Mouse (Mus musculus): ENCODE data around the gene Gm10134. TPM values are rescaled to one million over a fixed set of nuclear protein-coding genes. Genes with fewer than 3 reads are reported as not detected.

The Gm10134 gene
- total RNA-seq, 2 experiments from 2014 or later, result 2.6 to 3.2 TPM

Other genes with a start within 250 kb of the Gm10134 start
- gene Ppp1r26, start 59.3 kb upstream of the Gm10134 start, total RNA-seq (2021), result 1 to 10 TPM; 5.3 to 7.4 TPM
- gene 1700007K13Rik, start 39.8 kb upstream of the Gm10134 start, total RNA-seq (2021), result under 1 TPM; 0.64 to 0.99 TPM
- gene Mrps2, start 38.0 kb upstream of the Gm10134 start, total RNA-seq (2021), result 10 to 100 TPM; 64.6 to 75.6 TPM
- gene Gbgt1, start 9.2 kb upstream of the Gm10134 start, total RNA-seq (2021), result 1 to 10 TPM; 4.3 to 5.4 TPM
- gene Ralgds, start 7.0 kb downstream of the Gm10134 start, total RNA-seq (2021), result 10 to 100 TPM; 31.5 to 47.4 TPM
- gene Cel, start 57.3 kb downstream of the Gm10134 start, total RNA-seq (2021), result under 1 TPM in 1 of 2 experiments, not detected in 1; 0.15 TPM
- gene Gtf3c5, start 77.7 kb downstream of the Gm10134 start, total RNA-seq (2021), result 10 to 100 TPM; 15.5 to 21.5 TPM
- gene Gfi1b, start 115.9 kb downstream of the Gm10134 start, total RNA-seq (2021), result 1 to 10 TPM in 1 of 2 experiments, under 1 TPM in 1; 0.66 to 4.4 TPM
- 10 to 100 TPM; 15.5 to 20.7 TPM for gene Tsc1, start 135.1 kb downstream of the Gm10134 start, total RNA-seq (2021)
- 1 to 10 TPM; 1.4 to 2.1 TPM for gene Spaca9, start 193.6 kb downstream of the Gm10134 start, total RNA-seq (2021)
- under 1 TPM; 0.18 to 0.33 TPM for gene Ak8, start 194.1 kb downstream of the Gm10134 start, total RNA-seq (2021)